Mouse (Mus musculus) limb, embryonic 12.5 days (tissue): ENCODE measurements at regions not wholly inside any gene's neighbourhood (a gene's known extent, or its start where the extent isn't known, plus 50 kb on each side); places are given as distances from the start of the nearest gene placed in this dataset.

Experiments
- ATAC-seq: fragments of 200-750 bp; cut with Nextera tagmentation; 2 replicates; pipeline ENCODE4 v1.8.0; 2017; ENCODE audit warnings: low read depth, moderate TSS enrichment; ENCODE audit not compliant: insufficient number of reproducible peaks, insufficient read depth, low FRiP score, low TSS enrichment
- H3K27ac ChIP-seq: fragments of 300-500 bp; sonication (generic); 2 replicates; pipeline ENCODE4 v1.5.1; 2016; ENCODE audit warnings: mild to moderate bottlenecking, moderate library complexity
- H3K27me3 ChIP-seq: fragments of 300-500 bp; sonication (generic); 2 replicates; pipeline ENCODE4 v1.6.1; 2016; ENCODE audit warnings: mild to moderate bottlenecking, moderate library complexity
- H3K36me3 ChIP-seq: fragments of 300-500 bp; sonication (generic); 2 replicates; pipeline ENCODE4 v1.6.1; 2016; ENCODE audit warnings: mild to moderate bottlenecking, moderate library complexity
- H3K4me1 ChIP-seq: fragments of 300-500 bp; sonication (generic); replicated peaks from 2 replicates; pipeline ENCODE4 v1.6.1; 2016
- H3K4me2 ChIP-seq: fragments of 300-500 bp; sonication (generic); 2 replicates; pipeline ENCODE4 v1.6.1; 2016; ENCODE audit warnings: mild to moderate bottlenecking, moderate library complexity
- H3K4me3 ChIP-seq: fragments of 300-500 bp; sonication (generic); replicated peaks from 2 replicates; pipeline ENCODE4 v1.5.1; 2016; ENCODE audit warnings: mild to moderate bottlenecking
- H3K9ac ChIP-seq: fragments of 300-500 bp; sonication (generic); replicated peaks from 2 replicates; pipeline ENCODE4 v1.6.1; 2016; ENCODE audit warnings: mild to moderate bottlenecking, moderate library complexity
- H3K9me3 ChIP-seq: fragments of 300-500 bp; sonication (generic); 2 replicates; pipeline ENCODE4 v1.6.1; 2016; ENCODE audit warnings: mild to moderate bottlenecking, moderate library complexity
- WGBS: fragments of 180-500 bp; shearing (Covaris S2); methylation state at CpG from one replicate; pipeline ENCODE4 v1.1.7; 2016; 5-methylcytosine and 5-hydroxymethylcytosine counted together

- ATAC-seq: peak; percentile 66; the same call in 1 of the 2 replicates
- Histone ChIP-seq H3K4me3 (no peak overlapping the region), H3K27me3 (peaks cover 52% of the 10 kb centered on the region), H3K4me2 (peak overlapping the region; percentile 19; the same call in 1 of the 2 replicates), H3K36me3 (no peaks in the 10 kb centered on the region), H3K9me3 (no peaks in the 10 kb centered on the region), H3K4me1 (peaks cover 45% of the 10 kb centered on the region), H3K9ac (no peak overlapping the region), H3K27ac (no peak overlapping the region)
- WGBS: 19% methylated on average over 10 of the region's 10 CpGs
These were observed 149.8 kb downstream of the Opa1 start for GRCm38 (mm10) chr16:29728769-29729481.

- WGBS: 5% methylated on average over 5 of the region's 5 CpGs
- Histone ChIP-seq H3K4me1 (peaks cover 51% of the 10 kb centered on the region), H3K36me3 (no peaks in the 10 kb centered on the region), H3K9me3 (no peaks in the 10 kb centered on the region), H3K27ac (no peak overlapping the region), H3K4me3 (no peak overlapping the region), H3K9ac (no peak overlapping the region), H3K4me2 (no peak overlapping the region), H3K27me3 (peaks cover 49% of the 10 kb centered on the region)
- ATAC-seq: no peak
These were observed 150.9 kb downstream of the Opa1 start for GRCm38 (mm10) chr16:29730010-29730409.

DNA sequence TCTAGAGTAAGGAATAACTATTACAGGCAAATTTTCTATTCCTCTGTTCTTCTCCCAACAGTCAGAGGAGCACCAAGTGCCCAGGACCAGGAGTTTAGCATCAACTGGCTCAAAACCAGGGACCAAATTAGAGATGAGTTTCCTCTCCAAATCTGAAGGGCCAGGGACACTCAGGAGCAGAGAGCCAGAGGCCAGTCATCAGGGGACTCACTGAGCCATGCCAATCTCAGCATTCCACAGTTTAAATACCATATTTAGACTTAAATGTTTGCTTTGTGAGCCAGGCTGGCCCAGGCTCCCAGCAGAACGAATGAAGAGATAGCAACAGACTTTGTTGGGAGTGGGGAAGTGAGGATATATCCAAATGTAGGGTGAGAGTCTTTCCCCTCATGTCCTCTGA, 153.8 kb downstream of the Opa1 start:
- Histone ChIP-seq H3K27ac (no peak overlapping the region), H3K27me3 (peaks cover 26% of the 10 kb centered on the region), H3K4me2 (no peak overlapping the region), H3K9me3 (no peaks in the 10 kb centered on the region), H3K9ac (no peak overlapping the region), H3K36me3 (no peaks in the 10 kb centered on the region), H3K4me3 (no peak overlapping the region), H3K4me1 (peaks cover 61% of the 10 kb centered on the region)
- 72% methylated on average over 1 of the region's 1 CpGs for WGBS
- no peak for ATAC-seq

GRCm38 (mm10) chr16:29733847-29734246, 154.7 kb downstream of the Opa1 start:
- WGBS: 56% methylated on average over 10 of the region's 10 CpGs
- ATAC-seq: no peak
- H3K4me1 ChIP-seq: peaks cover 57% of the 10 kb centered on the region
- H3K9ac ChIP-seq: no peak overlapping the region
- 0 out of 2 replicates have a peak overlapping the region, but pooled peaks have one; percentile 84 for H3K27ac ChIP-seq
- peaks cover 18% of the 10 kb centered on the region for H3K27me3 ChIP-seq
- H3K36me3 ChIP-seq: no peaks in the 10 kb centered on the region
- no peak overlapping the region for H3K4me3 ChIP-seq
- H3K9me3 ChIP-seq: no peaks in the 10 kb centered on the region
- no peak overlapping the region for H3K4me2 ChIP-seq

- H3K9me3 ChIP-seq: no peaks in the 10 kb centered on the region
- H3K4me3 ChIP-seq: no peak overlapping the region
- H3K27me3 ChIP-seq: peaks cover 18% of the 10 kb centered on the region
- H3K4me1 ChIP-seq: peaks cover 53% of the 10 kb centered on the region
- 0 out of 2 replicates have a peak overlapping the region, but pooled peaks have one; percentile 5 for H3K9ac ChIP-seq
- H3K4me2 ChIP-seq: peak overlapping the region; percentile 46
- WGBS: 0% methylated on average over 1 of the region's 1 CpGs
- H3K27ac ChIP-seq: peak overlapping the region; percentile 84
- no peaks in the 10 kb centered on the region for H3K36me3 ChIP-seq
- peak; percentile 60 for ATAC-seq
These were observed 155.2 kb downstream of the Opa1 start for GRCm38 (mm10) chr16:29734324-29734723.

DNA sequence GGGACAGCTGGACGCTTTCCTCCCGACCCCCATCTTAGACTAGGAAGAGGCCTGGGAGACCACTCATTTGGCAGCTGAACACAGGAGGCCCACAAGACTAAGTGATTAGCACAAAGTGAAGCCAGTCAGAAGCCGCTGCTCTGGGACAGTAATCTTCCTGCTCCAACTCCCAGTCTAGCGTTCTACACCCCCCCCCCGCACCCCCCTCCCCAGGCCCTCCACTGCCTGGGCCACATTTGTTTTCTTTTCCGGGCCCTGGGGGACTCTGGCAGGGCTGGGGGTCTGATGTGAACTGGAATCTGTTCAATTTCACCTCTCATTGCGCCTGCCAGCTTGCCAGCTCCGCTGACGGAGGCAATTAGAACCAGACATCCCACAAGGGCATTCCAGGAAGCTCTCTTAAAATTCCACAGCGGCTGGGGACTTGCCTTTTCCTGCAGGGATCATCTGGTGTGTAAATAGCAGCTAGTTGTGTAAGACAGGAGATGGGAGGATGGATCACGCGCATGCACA, 155.7 kb downstream of the Opa1 start:
- peaks cover 18% of the 10 kb centered on the region for H3K27me3 ChIP-seq
- WGBS: 0% methylated on average over 10 of the region's 12 CpGs
- peak overlapping the region; percentile 84 for H3K27ac ChIP-seq
- peaks cover 48% of the 10 kb centered on the region for H3K4me1 ChIP-seq
- H3K4me2 ChIP-seq: peak overlapping the region; percentile 46
- peak; percentile 74 for ATAC-seq
- H3K4me3 ChIP-seq: peak overlapping the region; percentile 9; the same call in 1 of the 2 replicates
- H3K36me3 ChIP-seq: no peaks in the 10 kb centered on the region
- H3K9ac ChIP-seq: 0 out of 2 replicates have a peak overlapping the region, but pooled peaks have one; percentile 5
- no peaks in the 10 kb centered on the region for H3K9me3 ChIP-seq

- H3K4me2 ChIP-seq: peak overlapping the region; percentile 46
- no peaks in the 10 kb centered on the region for H3K9me3 ChIP-seq
- H3K36me3 ChIP-seq: no peaks in the 10 kb centered on the region
- peaks cover 41% of the 10 kb centered on the region for H3K4me1 ChIP-seq
- ATAC-seq: no peak; the same call in 1 of the 2 replicates
- peak overlapping the region; percentile 9; the same call in 1 of the 2 replicates for H3K4me3 ChIP-seq
- peaks cover 20% of the 10 kb centered on the region for H3K27me3 ChIP-seq
- H3K9ac ChIP-seq: no peak overlapping the region
- peak overlapping the region; percentile 84 for H3K27ac ChIP-seq
- WGBS: 3% methylated on average over 12 of the region's 12 CpGs
These were observed 156.4 kb downstream of the Opa1 start for GRCm38 (mm10) chr16:29735371-29736008.

DNA sequence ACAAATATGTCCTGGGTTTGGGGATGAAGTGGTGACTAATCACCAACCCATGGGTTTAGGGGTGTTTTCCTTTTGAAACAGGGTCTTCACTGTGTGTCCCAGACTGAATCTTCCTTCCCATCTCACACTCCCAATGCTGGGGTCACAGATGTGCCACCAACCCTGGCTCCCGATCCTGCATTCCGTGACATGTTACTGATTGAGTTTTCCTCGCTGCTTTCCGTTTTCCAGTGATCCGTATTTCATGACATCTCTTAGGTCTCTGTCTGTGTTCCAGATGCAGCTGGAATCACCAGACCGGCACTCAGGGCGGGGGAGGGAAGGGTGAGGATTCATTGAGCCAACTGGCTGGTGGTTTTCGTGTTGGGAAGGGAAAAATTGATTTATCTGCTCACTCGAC, 157.1 kb downstream of the Opa1 start:
- Histone ChIP-seq H3K36me3 (no peaks in the 10 kb centered on the region), H3K27ac (no peak overlapping the region), H3K27me3 (peaks cover 20% of the 10 kb centered on the region), H3K9me3 (no peaks in the 10 kb centered on the region), H3K9ac (no peak overlapping the region), H3K4me3 (no peak overlapping the region), H3K4me1 (peaks cover 38% of the 10 kb centered on the region), H3K4me2 (no peak overlapping the region)
- ATAC-seq: no peak
- whole genome bisulfite sequencing: 42% methylated on average over 9 of the region's 9 CpGs

- Histone ChIP-seq H3K9me3 (no peaks in the 10 kb centered on the region), H3K27ac (no peak overlapping the region), H3K27me3 (peaks cover 12% of the 10 kb centered on the region), H3K4me2 (no peak overlapping the region), H3K36me3 (no peaks in the 10 kb centered on the region), H3K4me1 (peaks cover 42% of the 10 kb centered on the region), H3K4me3 (no peak overlapping the region), H3K9ac (no peak overlapping the region)
- WGBS: 90% methylated on average over 9 of the region's 9 CpGs
- no peak for ATAC-seq
These were observed 158.9 kb downstream of the Opa1 start for GRCm38 (mm10) chr16:29738075-29738474.

DNA sequence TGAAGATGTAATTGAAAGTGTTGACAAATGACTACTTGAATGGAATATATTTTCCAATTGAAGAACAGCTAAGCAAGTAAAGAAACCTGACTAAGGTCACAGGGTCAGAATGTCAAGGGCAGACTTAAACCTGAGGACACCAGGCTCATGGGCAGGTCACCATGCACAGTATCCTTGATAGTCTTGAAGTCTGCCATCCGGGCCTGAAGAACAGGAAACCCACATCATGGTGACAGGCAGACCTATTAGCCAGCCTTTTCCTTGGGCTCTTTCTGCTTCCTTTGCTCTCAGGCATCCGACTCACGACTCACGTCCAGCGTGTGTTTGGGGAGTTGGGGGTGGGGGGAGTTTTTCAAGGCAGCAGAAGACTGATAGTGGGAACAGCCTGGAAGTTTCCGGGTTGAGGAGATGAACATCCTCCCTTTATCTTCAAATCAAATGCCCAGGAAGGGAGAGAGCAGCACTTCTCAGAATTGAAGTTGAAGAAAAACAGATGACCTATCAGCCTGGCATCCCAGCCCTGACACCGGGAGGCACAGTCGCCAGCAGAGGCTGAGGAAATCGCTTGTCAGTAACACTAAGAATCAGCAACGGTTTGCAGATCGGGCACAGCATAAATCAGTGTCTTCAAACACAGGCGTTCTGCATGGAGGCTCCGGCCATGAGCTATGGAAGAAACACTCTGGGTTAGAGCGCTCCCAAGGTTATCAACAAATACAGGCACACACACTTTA, 163.5 kb downstream of the Opa1 start:
- H3K4me3 ChIP-seq: no peak overlapping the region
- H3K4me2 ChIP-seq: no peak overlapping the region
- H3K36me3 ChIP-seq: no peaks in the 10 kb centered on the region
- peaks cover 6% of the 10 kb centered on the region; the same call in 1 of the 2 replicates for H3K27me3 ChIP-seq
- H3K9me3 ChIP-seq: peaks cover 4% of the 10 kb centered on the region; the same call in 1 of the 2 replicates
- H3K9ac ChIP-seq: no peak overlapping the region
- peaks cover 23% of the 10 kb centered on the region for H3K4me1 ChIP-seq
- no peak for ATAC-seq
- H3K27ac ChIP-seq: no peak overlapping the region
- 15% methylated on average over 14 of the region's 14 CpGs for WGBS

GRCm38 (mm10) chr16:29745486-29745885, 166.4 kb downstream of the Opa1 start:
- no peak for ATAC-seq
- no peak overlapping the region for H3K4me3 ChIP-seq
- 85% methylated on average over 5 of the region's 5 CpGs for WGBS
- peaks cover 4% of the 10 kb centered on the region; the same call in 1 of the 2 replicates for H3K9me3 ChIP-seq
- peaks cover 4% of the 10 kb centered on the region; the same call in 1 of the 2 replicates for H3K27me3 ChIP-seq
- H3K9ac ChIP-seq: no peak overlapping the region
- H3K27ac ChIP-seq: no peak overlapping the region; the same call in 1 of the 2 replicates
- H3K4me1 ChIP-seq: peaks cover 34% of the 10 kb centered on the region
- H3K4me2 ChIP-seq: no peak overlapping the region
- H3K36me3 ChIP-seq: no peaks in the 10 kb centered on the region
